Mouse (Mus musculus) embryonic facial prominence, embryonic 14.5 days (tissue): Measurements from ENCODE around the gene Igsf9. TPM values are rescaled to one million over a fixed set of nuclear protein-coding genes. Genes with fewer than 3 reads are reported as not detected.

ENCODE experiments used
- ATAC-seq: fragments of 200-750 bp; cut with Nextera tagmentation; 2 replicates; pipeline ENCODE4 v1.8.0; 2017; ENCODE audit warnings: low read depth, moderate number of reproducible peaks, moderate TSS enrichment
- DNase-seq: peaks from one replicate; pipeline ENCODE4 v3.0.0-alpha.2; 2015; ENCODE audit warnings: low spot score
- H3K27ac ChIP-seq: fragments of 300-500 bp; sonication (generic); replicated peaks from 2 replicates; pipeline ENCODE4 v1.5.1; 2014; ENCODE audit warnings: low read depth, mild to moderate bottlenecking, low read length, moderate library complexity
- H3K27me3 ChIP-seq: fragments of 300-500 bp; sonication (generic); replicated peaks from 2 replicates; pipeline ENCODE4 v1.6.1; 2014; ENCODE audit warnings: low read length; ENCODE audit not compliant: control insufficient read depth, insufficient read depth
- H3K36me3 ChIP-seq: fragments of 300-500 bp; sonication (generic); 2 replicates; pipeline ENCODE4 v1.6.1; 2014; ENCODE audit warnings: low read length, mixed read lengths; ENCODE audit not compliant: control insufficient read depth, insufficient read depth
- H3K4me1 ChIP-seq: fragments of 300-500 bp; sonication (generic); 2 replicates; pipeline ENCODE4 v1.6.1; 2014; ENCODE audit warnings: antibody characterized with exemption, low read length; ENCODE audit not compliant: control insufficient read depth, insufficient read depth
- H3K4me2 ChIP-seq: fragments of 300-500 bp; sonication (generic); 2 replicates; pipeline ENCODE4 v1.6.1; 2014; ENCODE audit warnings: low read depth, mild to moderate bottlenecking, low read length, moderate library complexity, mixed read lengths
- H3K4me3 ChIP-seq: fragments of 300-500 bp; sonication (generic); 2 replicates; pipeline ENCODE4 v1.5.1; 2014; ENCODE audit warnings: low read depth, mild to moderate bottlenecking, low read length
- H3K9ac ChIP-seq: fragments of 300-500 bp; sonication (generic); 2 replicates; pipeline ENCODE4 v1.6.1; 2014; ENCODE audit warnings: low read depth, mild to moderate bottlenecking, low read length, moderate library complexity, mixed read lengths
- H3K9me3 ChIP-seq: fragments of 300-500 bp; sonication (generic); 2 replicates; pipeline ENCODE4 v1.6.1; 2016; ENCODE audit warnings: low read length; ENCODE audit not compliant: control insufficient read depth
- WGBS: fragments of 180-500 bp; shearing (Covaris S2); extraction: QIAGEN DNeasy Blood & Tissue Kit; methylation state at CpG from one replicate; pipeline ENCODE4 v1.1.7; 2014; 5-methylcytosine and 5-hydroxymethylcytosine counted together
- polyA plus RNA-seq: library from polyadenylated mRNA; unstranded; fragments of >200 nt; fragmentation: Nextera tagmentation; extraction: Ambion mirVana; gene quantifications from 2 replicates; pipeline ENCODE4 v1.2.1, GENCODE M21; 2014

Gene Igsf9
- polyA plus RNA-seq, 1 experiment from 2014 or later = 21.4 TPM

- Histone ChIP-seq H3K4me2 (no peak overlapping the region), H3K9ac (no peak overlapping the region), H3K27me3 (no peaks in the 10 kb centered on the region), H3K36me3 (no peaks in the 10 kb centered on the region), H3K9me3 (no peaks in the 10 kb centered on the region), H3K27ac (no peak overlapping the region), H3K4me1 (no peaks in the 10 kb centered on the region), H3K4me3 (no peak overlapping the region)
- no peak for ATAC-seq
- 67% methylated on average over 3 of the region's 3 CpGs for WGBS
- DNase-seq = no peak
Observed at GRCm38 (mm10) chr1:172474196-172474595, 7.4 kb upstream of the Igsf9 start.

DNA sequence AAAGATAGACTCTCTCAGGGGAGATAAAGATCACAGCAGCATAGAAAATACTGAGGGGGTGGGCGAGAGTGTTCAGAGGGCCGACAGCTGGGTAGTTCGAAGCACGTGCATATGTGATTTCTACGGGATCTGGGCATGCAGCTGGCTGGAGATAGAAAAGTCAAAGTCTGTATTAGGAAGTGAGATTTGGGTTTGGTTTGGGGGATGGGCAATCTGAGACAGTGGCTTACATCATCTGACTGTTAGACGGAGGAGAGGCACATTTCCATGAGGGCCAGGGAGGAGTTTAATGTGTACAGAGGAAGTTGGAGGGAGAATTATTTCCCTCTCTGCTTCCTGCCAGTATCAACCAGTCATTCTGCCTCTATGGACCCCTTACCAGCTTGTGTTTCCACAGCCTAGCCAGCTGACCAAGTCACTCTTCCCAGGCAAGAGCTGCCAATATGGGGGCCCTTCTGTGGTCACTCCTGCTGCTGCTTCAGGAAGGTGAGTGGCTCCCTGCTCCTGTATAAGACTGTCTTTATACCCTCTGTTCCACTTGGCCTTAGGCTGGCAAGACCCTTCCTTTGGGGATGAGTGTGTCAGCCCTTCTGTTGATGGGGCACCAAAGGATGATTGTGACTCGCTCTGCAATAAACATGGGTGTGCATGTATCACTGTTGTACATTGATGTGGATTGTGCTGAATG is 6.4 kb upstream of the Igsf9 start, which contains the start of gene Slamf9:
Slamf9 (plus strand) TSS at position 305 of the 688 bp plus-strand sequence.
- no peaks in the 10 kb centered on the region for H3K27me3 ChIP-seq
- H3K4me2 ChIP-seq = no peak within 1 kb of the TSS
- ATAC-seq = peak; percentile 18; the same call in 1 of the 2 replicates
- H3K27ac ChIP-seq = no peak within 1 kb of the TSS
- H3K4me3 ChIP-seq = no peak within 1 kb of the TSS
- WGBS = 65% methylated on average over 7 of the region's 7 CpGs
- no peaks in the 10 kb centered on the region for H3K36me3 ChIP-seq
- H3K9ac ChIP-seq = no peak within 1 kb of the TSS
- DNase-seq = peak; percentile 29
- no peaks in the 10 kb centered on the region for H3K4me1 ChIP-seq
- no peaks in the 10 kb centered on the region for H3K9me3 ChIP-seq

- ATAC-seq = no peak
- Histone ChIP-seq H3K36me3 (no peaks in the 10 kb centered on the region), H3K4me2 (no peak overlapping the region), H3K9me3 (no peaks in the 10 kb centered on the region), H3K9ac (no peak overlapping the region), H3K4me1 (peaks cover 3% of the 10 kb centered on the region; the same call in 1 of the 2 replicates), H3K27me3 (no peaks in the 10 kb centered on the region), H3K27ac (no peak overlapping the region), H3K4me3 (no peak overlapping the region)
- 79% methylated on average over 5 of the region's 5 CpGs for WGBS
- no peak for DNase-seq
Observed at GRCm38 (mm10) chr1:172478020-172478419, 3.6 kb upstream of the Igsf9 start.

DNA sequence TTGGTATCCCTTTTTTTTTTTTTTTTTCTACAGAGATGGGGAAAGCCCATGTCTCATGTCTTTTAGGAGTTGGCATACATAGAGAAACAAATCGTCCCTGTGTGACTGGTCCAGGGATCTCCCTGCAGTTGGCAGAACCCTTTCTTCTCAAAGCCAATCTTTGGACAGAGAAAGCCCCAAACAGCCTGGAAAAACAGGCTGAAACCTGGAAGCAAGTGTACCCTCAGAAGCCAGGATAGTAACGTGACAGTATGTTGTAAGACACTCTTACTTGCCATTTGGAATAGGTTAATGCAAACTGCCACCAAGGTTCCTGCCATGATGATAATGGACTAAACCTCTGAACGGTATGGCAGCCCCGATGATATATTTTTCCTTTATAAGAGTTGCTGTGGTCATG is 1.2 kb upstream of the Igsf9 start:
- Histone ChIP-seq H3K4me2 (no peak overlapping the region), H3K9ac (no peak overlapping the region), H3K4me3 (no peak overlapping the region), H3K27me3 (no peaks in the 10 kb centered on the region), H3K36me3 (no peaks in the 10 kb centered on the region), H3K27ac (no peak overlapping the region), H3K9me3 (no peaks in the 10 kb centered on the region), H3K4me1 (peaks cover 13% of the 10 kb centered on the region)
- DNase-seq = no peak
- WGBS = 94% methylated on average over 4 of the region's 4 CpGs
- ATAC-seq = no peak

- ATAC-seq (no peak), DNase-seq (no peak)
- Histone ChIP-seq H3K4me3 (peak overlapping the region; percentile 70), H3K4me2 (peak overlapping the region; percentile 78), H3K27me3 (no peaks in the 10 kb centered on the region), H3K9ac (no peak overlapping the region), H3K36me3 (no peaks in the 10 kb centered on the region), H3K27ac (peak overlapping the region; percentile 75; the same call in 1 of the 2 replicates), H3K9me3 (no peaks in the 10 kb centered on the region), H3K4me1 (peaks cover 13% of the 10 kb centered on the region)
- WGBS = 12% methylated on average over 13 of the region's 13 CpGs
Observed at GRCm38 (mm10) chr1:172481111-172481510, 477 bp upstream of the Igsf9 start.

DNA sequence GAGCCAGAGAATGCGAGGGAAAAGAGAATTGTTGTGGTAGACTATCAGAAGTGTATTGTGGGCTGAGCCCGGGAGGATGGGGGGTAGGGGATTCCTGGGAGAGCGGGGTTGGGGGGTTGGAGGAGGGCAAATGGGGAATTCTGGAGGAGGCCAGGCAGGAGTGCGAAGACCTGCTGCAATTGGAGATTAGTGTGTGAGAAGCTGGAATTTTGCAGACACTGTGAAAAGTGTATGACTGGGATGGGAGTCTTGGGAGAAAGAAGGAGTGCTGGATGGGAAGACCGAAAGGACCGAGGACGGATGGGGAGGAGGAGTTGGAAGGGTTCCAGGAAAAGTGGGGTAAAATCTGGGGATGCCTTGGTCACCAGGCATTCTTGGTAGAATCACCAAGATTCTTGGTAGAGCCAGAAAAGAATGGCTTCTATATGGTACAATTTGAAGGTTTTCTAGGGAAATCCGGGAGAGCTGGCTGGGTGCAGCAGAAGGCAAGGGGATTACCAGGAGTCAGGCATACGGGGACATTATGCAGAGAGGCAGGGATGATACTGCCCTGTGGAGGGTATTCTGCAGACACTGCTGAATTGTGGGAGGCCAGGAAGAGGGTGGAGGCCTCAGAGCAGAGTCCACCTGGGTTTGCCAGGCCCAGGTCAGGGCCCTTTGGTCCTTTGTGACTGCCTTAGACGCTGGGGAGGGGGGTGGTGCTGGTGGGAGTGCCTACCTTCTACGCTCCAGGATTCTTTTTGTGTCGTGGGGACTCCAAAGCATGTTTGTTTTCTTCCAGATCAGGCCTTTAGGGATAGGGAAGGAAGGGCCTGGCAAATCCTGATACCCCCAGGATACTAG is 1.2 kb downstream of the Igsf9 start:
- H3K27me3 ChIP-seq = no peaks in the 10 kb centered on the region
- peak overlapping the region; percentile 70 for H3K4me3 ChIP-seq
- ATAC-seq (no peak), DNase-seq (no peak)
- H3K27ac ChIP-seq = peak overlapping the region; percentile 75
- peaks cover 13% of the 10 kb centered on the region for H3K4me1 ChIP-seq
- H3K9ac ChIP-seq = peak overlapping the region; percentile 69
- H3K9me3 ChIP-seq = no peaks in the 10 kb centered on the region
- H3K4me2 ChIP-seq = peak overlapping the region; percentile 78
- no peaks in the 10 kb centered on the region for H3K36me3 ChIP-seq
- 6% methylated on average over 12 of the region's 12 CpGs for WGBS

- Histone ChIP-seq H3K9ac (peak overlapping the region; percentile 69), H3K4me1 (peaks cover 13% of the 10 kb centered on the region), H3K36me3 (no peaks in the 10 kb centered on the region), H3K27ac (no peak overlapping the region), H3K9me3 (no peaks in the 10 kb centered on the region), H3K27me3 (no peaks in the 10 kb centered on the region), H3K4me2 (peak overlapping the region; percentile 78), H3K4me3 (peak overlapping the region; percentile 70)
- DNase-seq (no peak), ATAC-seq (no peak)
- 15% methylated on average over 3 of the region's 4 CpGs for WGBS
Observed at GRCm38 (mm10) chr1:172483361-172483660, 1.7 kb downstream of the Igsf9 start.

DNA sequence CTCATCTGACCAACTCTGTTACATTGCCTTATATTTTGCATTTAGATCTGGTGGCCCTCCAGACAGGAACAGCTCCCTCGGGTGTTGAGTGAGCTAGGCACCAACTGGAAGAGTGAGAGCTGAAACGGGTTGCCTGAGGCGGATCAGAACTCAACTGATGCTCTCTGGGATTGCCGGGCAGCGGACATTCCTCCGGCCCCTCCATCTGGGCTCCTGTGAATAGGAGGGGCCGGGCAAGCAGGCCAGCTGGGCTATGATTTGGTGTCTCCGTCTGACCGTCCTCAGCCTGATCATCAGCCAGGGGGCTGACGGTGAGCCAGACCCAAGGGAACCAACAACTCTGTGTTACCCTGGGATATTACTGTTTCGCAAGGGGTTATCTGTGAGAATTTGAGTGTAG is 2.6 kb downstream of the Igsf9 start:
- H3K9me3 ChIP-seq = no peaks in the 10 kb centered on the region
- peak overlapping the region; percentile 78 for H3K4me2 ChIP-seq
- no peaks in the 10 kb centered on the region for H3K27me3 ChIP-seq
- peak overlapping the region; percentile 70 for H3K4me3 ChIP-seq
- ATAC-seq (no peak), DNase-seq (no peak)
- peaks cover 13% of the 10 kb centered on the region for H3K4me1 ChIP-seq
- peak overlapping the region; percentile 45 for H3K9ac ChIP-seq
- WGBS = 46% methylated on average over 11 of the region's 11 CpGs
- no peak overlapping the region for H3K27ac ChIP-seq
- 0 out of 2 replicates have a peak, but pooled peaks cover 1% of the 10 kb centered on the region for H3K36me3 ChIP-seq
